Mouse (Mus musculus): ENCODE measurements around the gene Reep3.

Reep3 gene

DNA sequence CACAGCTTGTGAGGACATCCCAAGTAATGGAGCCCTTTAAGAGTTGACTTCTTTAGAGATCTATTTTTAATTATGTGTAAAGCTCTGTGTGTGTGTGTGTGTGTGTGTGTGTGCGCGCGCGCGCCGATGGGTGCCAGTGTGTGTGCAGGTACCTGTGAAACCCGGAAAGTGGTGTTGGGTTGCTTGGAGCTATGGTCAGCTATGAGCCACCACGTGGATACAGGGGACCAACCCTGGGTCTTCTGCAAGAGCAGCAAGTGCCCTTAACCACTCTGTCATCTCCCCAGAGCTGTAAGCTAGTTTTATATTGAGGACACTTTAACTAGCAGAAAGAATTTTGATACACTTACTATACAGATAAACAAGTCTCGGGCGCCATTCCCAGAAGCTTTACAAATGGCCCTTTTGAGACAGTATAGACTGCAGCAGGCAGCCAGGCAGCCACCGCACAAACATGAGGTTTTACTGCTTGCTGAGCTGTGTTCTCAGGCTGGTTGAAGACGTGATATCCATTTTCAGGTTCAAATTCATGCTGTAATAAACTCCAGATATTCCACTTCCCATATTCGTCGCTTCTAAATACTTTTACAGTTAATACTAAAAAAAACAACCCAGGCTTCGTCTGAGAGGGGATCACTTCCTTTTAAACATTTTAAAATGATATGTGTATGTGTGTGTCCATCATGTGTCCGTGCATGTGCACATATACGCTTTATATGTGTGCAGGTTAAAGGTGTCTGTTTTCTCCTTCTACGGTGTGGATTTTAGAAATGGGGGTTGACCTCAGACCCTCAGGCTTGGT lies 15.3 kb downstream of the Reep3 start:
- peak; percentile 91 for DNase-seq

GRCm38 (mm10) chr10:67079030-67079429 lies 17.7 kb downstream of the Reep3 start:
- DNase-seq = no peak

GRCm38 (mm10) chr10:67075931-67076878 lies 20.5 kb downstream of the Reep3 start:
- DNase-seq = peak; percentile 94

DNA sequence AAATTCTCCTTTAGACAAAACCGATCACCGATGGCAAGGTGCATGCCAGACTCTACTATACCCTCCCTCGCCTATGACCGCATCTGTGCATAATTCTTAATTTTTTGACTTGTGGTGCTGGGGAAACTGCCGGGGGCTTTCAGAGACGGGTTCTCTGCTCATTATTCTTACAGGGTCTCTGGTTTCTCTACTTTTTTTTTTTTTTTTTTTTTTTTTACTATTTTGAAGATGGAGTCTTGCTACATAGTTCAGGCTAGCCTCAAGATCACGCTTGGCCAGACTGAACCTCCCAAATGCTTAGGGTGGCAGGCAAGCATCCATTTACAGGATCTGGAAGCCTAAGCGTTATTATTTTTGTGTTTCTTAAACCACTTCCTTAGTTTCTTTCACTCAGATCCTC lies 23.2 kb downstream of the Reep3 start:
- no peak for DNase-seq

GRCm38 (mm10) chr10:67072600-67072999 lies 24.1 kb downstream of the Reep3 start:
- no peak for DNase-seq

GRCm38 (mm10) chr10:67071884-67072283 lies 24.9 kb downstream of the Reep3 start:
- peak; percentile 95 for DNase-seq

DNA sequence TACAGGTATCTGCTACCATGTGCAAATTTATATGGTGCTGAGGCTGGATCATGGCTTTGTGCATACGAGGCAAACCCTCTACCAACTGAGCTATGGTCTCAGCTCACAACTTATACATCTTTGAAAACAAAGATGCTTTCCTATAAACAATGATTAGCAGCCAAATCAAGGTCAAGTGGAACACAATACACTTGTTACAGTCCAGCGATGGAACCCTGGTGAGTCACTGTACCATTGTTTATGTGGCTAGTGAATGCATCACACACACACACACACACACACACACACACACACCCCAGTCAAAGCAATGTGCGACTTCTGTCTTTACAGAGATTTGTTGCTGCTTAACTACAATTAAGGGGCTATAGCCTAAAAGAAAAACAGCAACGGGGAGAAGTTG lies 25.4 kb downstream of the Reep3 start:
- no peak for DNase-seq

DNA sequence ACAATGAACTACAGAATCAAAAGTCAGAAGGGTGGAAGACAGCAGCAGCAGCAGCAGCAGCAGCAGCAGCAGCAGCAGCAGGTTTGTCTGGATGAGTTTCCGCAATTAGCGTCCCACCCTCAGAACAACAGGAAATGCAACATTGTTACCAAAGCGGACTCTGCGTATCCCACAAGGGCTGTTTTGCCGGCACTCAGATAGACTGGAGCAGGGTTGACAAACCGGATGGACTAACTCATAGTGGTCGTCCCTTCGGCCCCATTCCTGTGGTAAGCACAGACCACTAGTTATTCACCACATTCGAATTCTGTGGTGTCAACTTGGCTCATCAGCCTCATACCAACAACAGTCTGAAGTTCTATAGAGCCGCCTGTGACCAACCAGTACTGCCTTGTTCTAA lies 27.7 kb downstream of the Reep3 start:
- DNase-seq = peak; percentile 96

DNA sequence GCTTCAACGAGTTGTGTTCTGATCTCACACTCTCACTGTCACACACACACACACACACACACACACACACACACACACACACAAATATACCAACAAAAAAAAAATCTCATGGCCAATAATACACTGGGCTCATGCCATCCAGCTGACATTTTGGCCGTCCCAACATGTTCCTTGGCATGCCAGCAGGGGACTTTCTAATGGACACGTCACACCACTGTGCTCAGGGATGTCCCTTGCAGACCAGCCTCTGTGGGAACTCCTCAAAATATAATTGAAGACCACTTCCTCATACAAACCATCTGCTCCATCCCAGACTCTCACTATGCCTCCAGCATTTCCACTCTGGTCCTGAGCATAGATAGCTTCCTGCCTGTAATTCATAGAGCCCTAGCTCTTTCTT lies 30.3 kb downstream of the Reep3 start:
- peak; percentile 94 for DNase-seq

DNA sequence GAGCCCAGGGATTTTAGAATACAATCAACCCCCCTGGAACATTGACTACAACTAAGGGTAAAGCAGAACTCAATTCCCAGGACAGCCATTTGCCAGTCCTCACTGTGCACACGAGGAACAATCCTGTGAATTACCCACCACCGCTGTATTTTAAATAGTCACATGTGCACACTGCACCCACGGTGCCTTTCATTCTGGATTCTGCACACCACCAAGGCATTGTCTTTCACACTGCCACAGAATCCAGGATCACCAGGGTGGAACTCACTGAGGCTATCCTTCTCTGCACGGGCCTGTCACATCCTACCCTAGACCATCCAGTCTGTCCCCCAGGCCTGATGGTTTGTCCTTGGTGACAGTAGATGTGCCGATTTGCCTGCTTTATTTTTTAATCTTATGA lies 30.8 kb downstream of the Reep3 start:
- no peak for DNase-seq

- DNase-seq = no peak
Observed at GRCm38 (mm10) chr10:67065277-67065887, 31.4 kb downstream of the Reep3 start.

DNA sequence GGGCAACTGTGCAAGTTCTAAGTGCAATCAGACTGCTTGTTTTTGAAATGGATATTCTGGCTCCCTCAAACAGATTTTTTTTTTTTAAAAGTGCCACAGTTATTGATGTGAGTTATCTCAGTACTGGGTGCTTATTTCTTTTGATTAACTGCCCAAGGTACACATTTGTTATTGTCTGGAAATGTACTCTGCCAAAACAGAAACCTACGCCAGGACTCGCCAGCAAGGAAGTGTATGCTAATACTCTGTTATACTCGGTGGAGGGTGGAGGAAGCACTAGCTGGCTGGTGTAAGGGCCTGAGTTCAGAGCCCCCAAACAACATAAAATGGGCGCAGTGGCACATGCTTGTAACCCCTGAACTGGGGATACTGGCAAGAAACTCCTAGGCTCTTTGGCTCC lies 34.9 kb downstream of the Reep3 start:
- DNase-seq = peak; percentile 87

GRCm38 (mm10) chr10:67061367-67061801 lies 35.4 kb downstream of the Reep3 start:
- DNase-seq = peak; percentile 93

DNA sequence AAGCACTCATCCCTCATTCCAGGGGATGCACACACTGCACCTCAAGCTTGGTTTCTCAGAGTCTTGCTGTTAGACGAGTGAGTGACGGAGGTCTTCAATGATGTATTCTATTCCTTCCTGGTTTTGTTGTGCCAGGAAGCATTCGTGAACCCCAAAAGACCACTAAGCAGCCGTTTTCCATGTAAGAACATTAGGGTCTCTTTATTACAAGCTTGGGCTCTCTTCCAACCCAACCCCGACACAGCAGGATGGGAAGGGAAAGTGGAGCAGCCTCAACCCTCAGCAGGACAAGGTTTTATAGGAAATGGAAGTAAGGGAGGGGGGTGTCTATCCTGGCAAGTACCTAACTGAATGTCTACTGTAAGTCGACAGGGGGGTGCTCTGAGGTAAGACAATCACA lies 38.0 kb downstream of the Reep3 start:
- DNase-seq = no peak

DNA sequence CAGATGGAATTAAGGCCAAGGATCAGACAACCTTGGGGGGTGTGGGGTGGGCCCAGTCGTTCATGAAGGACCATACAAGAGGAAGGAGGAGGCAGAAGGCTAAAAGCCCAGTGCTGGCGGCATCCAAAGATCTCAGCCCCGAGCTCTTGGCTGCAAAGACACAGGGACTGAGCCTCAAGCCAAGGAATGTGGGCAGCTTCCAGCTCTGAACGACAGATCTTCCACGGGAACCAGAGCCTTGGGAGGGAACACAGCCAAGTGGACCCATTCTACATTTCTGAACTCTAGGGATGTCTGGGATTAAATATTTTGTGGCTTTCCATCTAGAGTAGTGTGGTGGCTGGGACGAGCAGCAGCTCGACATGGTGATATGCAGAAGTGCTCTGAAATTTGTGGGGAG lies 38.4 kb downstream of the Reep3 start:
- DNase-seq = peak; percentile 98

DNA sequence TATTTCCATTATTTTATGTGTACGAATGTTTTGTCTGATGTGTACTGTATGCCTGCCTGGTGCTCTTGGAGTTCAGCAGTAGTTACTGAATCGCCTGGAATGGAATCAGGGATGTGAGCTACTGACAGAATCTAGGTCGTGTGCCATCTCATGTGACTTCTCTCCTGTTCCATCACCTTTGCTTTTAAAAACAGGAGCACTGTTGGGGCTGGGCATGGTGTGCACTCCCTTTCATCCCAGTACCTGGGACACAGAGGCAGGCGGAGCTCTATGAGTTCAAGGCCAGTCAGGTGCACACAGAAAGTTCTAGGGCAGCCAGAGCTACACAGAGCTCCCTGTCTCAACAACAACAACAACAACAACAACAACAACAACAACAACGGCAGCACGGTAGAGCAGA lies 39.0 kb downstream of the Reep3 start:
- DNase-seq = peak; percentile 92

DNA sequence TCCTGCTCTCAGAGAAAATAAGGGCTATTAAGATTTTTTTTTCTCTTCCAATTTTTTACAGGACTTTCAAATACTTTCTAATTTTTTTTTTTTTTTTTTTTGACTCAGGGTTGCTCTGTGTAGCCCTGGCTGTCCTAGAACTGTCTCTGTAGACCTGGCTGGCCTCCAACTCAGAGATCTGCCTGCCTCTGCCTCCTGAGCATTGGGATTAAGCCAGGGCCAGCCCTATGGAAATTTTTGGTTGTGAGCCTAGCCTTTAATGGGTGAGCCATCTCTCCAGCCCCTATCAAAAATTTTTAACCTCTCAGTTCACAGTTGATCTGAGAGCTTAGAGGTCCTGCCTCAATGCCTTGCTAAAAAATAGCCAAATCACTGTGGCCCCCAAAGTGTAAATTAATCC lies 39.5 kb downstream of the Reep3 start:
- DNase-seq = no peak

GRCm38 (mm10) chr10:67055867-67056856 lies 40.6 kb downstream of the Reep3 start:
- DNase-seq = peak; percentile 97

DNA sequence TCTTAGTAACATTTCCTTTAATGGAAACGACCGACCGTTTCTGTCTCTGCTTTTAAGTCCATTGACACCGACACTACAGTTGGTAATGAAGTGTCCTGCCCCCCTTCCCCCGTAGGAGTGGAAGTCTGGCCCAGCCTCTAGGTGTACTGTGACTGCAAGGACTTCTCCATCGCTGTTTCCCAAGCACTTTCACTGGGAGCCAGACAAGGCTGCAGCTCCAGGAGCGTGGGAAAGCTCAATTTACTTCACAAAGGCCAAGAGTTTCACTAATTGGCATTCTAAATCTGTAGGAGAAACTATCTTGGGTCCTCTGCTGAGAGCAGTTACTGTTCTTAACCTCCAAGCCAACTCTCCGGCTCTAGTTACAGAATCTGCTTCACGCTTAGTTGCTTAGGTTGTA lies 43.3 kb downstream of the Reep3 start:
- peak; percentile 94 for DNase-seq

- no peak for DNase-seq
Observed at GRCm38 (mm10) chr10:67052429-67052828, 44.3 kb downstream of the Reep3 start.

DNA sequence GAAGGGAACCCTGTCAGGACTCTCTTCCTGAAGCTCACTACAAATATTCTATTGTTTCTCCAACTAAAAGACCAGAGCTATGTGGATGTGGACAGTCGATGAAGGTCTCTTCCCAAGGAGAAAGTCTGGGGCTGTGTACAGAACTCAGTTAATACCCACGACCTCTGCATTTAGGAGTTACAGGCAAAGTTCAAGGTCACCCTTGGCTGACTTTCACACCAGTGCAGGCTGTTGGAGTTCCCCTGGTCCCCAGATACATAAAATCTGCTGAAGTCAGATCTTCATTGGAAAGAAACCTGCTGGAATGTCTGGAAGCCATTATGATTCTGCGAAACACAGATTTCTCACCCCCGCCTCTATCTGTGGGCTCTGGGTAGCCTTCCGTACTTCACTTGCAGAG lies 45.3 kb downstream of the Reep3 start:
- no peak for DNase-seq

GRCm38 (mm10) chr10:67050766-67051165 lies 46.0 kb downstream of the Reep3 start:
- no peak for DNase-seq

Measured in heart, adult 11 months (tissue).